Mouse (Mus musculus): ENCODE results near the gene Tnfrsf13c. TPM values are rescaled to one million over a fixed set of nuclear protein-coding genes. Genes with fewer than 3 reads are reported as not detected.

The Tnfrsf13c gene
- 0.16 and 0.26 TPM in 2 replicates for polyA plus RNA-seq (2015; fragmentation: Nextera tagmentation; extraction: Ambion mirVana)

GRCm38 (mm10) chr15:82223657-82224601 lies at the start of gene Tnfrsf13c:
Gene Tnfrsf13c, minus strand, starts transcription at chr15:82224369.

GRCm38 (mm10) chr15:82252097-82252496 lies 27.9 kb upstream of the Tnfrsf13c start, which contains the start of gene 1500009C09Rik:
Gene 1500009C09Rik, plus strand, starts transcription at chr15:82252397.

GRCm38 (mm10) chr15:82244115-82244804 lies 20.1 kb upstream of the Tnfrsf13c start, which contains the start of gene Cenpm:
Gene Cenpm, minus strand, starts transcription at chr15:82244748.

GRCm38 (mm10) chr15:82212752-82213063 lies 11.5 kb downstream of the Tnfrsf13c start, which contains the start of gene Shisa8:
Gene Shisa8, minus strand, starts transcription at chr15:82212815.

Small RNA genes lying within 50 kb of the gene (microRNA-seq; reads per million reads assigned to microRNA genes)
- 20.0 reads per million, percentile 25 among the genes with 10 or more reads in this experiment for gene Mir33 (ENCODE audit: borderline replicate concordance, insufficient number of aligned reads)

Other genes with a start within 250 kb of the Tnfrsf13c start
- not detected in 2 replicates for gene 1700029P11Rik, start 243.8 kb downstream of the Tnfrsf13c start, polyA plus RNA-seq (2015; fragmentation: Nextera tagmentation; extraction: Ambion mirVana)
- gene Xrcc6, start 236.5 kb downstream of the Tnfrsf13c start, polyA plus RNA-seq (2015; fragmentation: Nextera tagmentation; extraction: Ambion mirVana), result 64.9 and 130 TPM in 2 replicates
- gene Desi1, start 190.5 kb downstream of the Tnfrsf13c start, polyA plus RNA-seq (2015; fragmentation: Nextera tagmentation; extraction: Ambion mirVana), result 28.6 and 66.0 TPM in 2 replicates
- gene Snu13, start 176.8 kb downstream of the Tnfrsf13c start, polyA plus RNA-seq (2015; fragmentation: Nextera tagmentation; extraction: Ambion mirVana), result 171 and 189 TPM in 2 replicates
- gene 4930407I10Rik, start 165.2 kb downstream of the Tnfrsf13c start, polyA plus RNA-seq (2015; fragmentation: Nextera tagmentation; extraction: Ambion mirVana), result not detected in 2 replicates
- not detected in 2 replicates for gene Mei1, start 154.4 kb downstream of the Tnfrsf13c start, polyA plus RNA-seq (2015; fragmentation: Nextera tagmentation; extraction: Ambion mirVana)
- 5.3 and 5.7 TPM in 2 replicates for gene Ccdc134, start 96.4 kb downstream of the Tnfrsf13c start, polyA plus RNA-seq (2015; fragmentation: Nextera tagmentation; extraction: Ambion mirVana)
- gene Srebf2, start 77.2 kb downstream of the Tnfrsf13c start, polyA plus RNA-seq (2015; fragmentation: Nextera tagmentation; extraction: Ambion mirVana), result 53.9 and 76.2 TPM in 2 replicates
- 0.25 and 0.27 TPM in 2 replicates for gene Shisa8, start 11.6 kb downstream of the Tnfrsf13c start, polyA plus RNA-seq (2015; fragmentation: Nextera tagmentation; extraction: Ambion mirVana)
- gene Cenpm, start 20.4 kb upstream of the Tnfrsf13c start, polyA plus RNA-seq (2015; fragmentation: Nextera tagmentation; extraction: Ambion mirVana), result 24.4 and 24.9 TPM in 2 replicates
- gene 1500009C09Rik, start 28.0 kb upstream of the Tnfrsf13c start, polyA plus RNA-seq (2015; fragmentation: Nextera tagmentation; extraction: Ambion mirVana), result 0.25 and 0.44 TPM in 2 replicates
- 8.6 and 22.3 TPM in 2 replicates for gene Sept3, start 50.5 kb upstream of the Tnfrsf13c start, polyA plus RNA-seq (2015; fragmentation: Nextera tagmentation; extraction: Ambion mirVana)
- 0.17 TPM in 1 of 2 replicates, not detected in the other for gene Wbp2nl, start 74.6 kb upstream of the Tnfrsf13c start, polyA plus RNA-seq (2015; fragmentation: Nextera tagmentation; extraction: Ambion mirVana)
- gene Naga, start 114.6 kb upstream of the Tnfrsf13c start, polyA plus RNA-seq (2015; fragmentation: Nextera tagmentation; extraction: Ambion mirVana), result 52.3 and 72.5 TPM in 2 replicates
- 6.5 and 6.8 TPM in 2 replicates for gene Pheta2, start 114.6 kb upstream of the Tnfrsf13c start, polyA plus RNA-seq (2015; fragmentation: Nextera tagmentation; extraction: Ambion mirVana)
- gene Smdt1, start 114.6 kb upstream of the Tnfrsf13c start, polyA plus RNA-seq (2015; fragmentation: Nextera tagmentation; extraction: Ambion mirVana), result 270 and 273 TPM in 2 replicates
- gene Ndufa6, start 130.0 kb upstream of the Tnfrsf13c start, polyA plus RNA-seq (2015; fragmentation: Nextera tagmentation; extraction: Ambion mirVana), result 1,413 and 2,016 TPM in 2 replicates
- gene Cyp2d22, start 155.9 kb upstream of the Tnfrsf13c start, polyA plus RNA-seq (2015; fragmentation: Nextera tagmentation; extraction: Ambion mirVana), result 29.6 and 38.1 TPM in 2 replicates
- not detected in 2 replicates for gene Cyp2d11, start 169.7 kb upstream of the Tnfrsf13c start, polyA plus RNA-seq (2015; fragmentation: Nextera tagmentation; extraction: Ambion mirVana)
- gene Cyp2d10, start 182.8 kb upstream of the Tnfrsf13c start, polyA plus RNA-seq (2015; fragmentation: Nextera tagmentation; extraction: Ambion mirVana), result 7.0 and 10.8 TPM in 2 replicates
- gene Cyp2d9, start 209.1 kb upstream of the Tnfrsf13c start, polyA plus RNA-seq (2015; fragmentation: Nextera tagmentation; extraction: Ambion mirVana), result 5.7 and 8.7 TPM in 2 replicates